27 mouse cellular contexts compared by ENCODE assay signal in the genomic region with DNA sequence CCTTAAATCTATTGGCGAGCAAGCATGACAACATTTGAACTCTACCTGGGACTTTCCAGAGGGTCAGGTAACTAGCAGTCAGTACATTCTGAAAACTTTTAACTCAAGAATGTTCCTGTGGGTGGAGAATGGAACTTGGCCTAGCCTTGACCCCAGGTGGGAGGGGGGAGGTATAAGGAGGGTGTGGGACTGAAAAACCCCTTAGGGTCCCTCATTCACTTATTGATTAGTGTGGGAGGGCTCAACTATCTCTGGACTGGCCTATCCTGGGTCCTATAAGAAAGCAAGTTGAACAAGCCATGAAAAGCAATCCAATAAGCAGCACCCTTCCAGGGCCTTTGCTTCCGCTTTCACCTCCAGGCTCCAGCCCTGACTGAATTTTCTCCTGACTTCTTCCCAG.
"Had no signal": no experiment of that assay in that cellular context is flagged by ENCODE, and none has a peak within 500 bp of the region (broad histone marks: within the 10 kb centered on the region; RNA-seq: fewer than 3 reads in every experiment).

No protein-coding gene starts in this region.

- H3K4me2 ChIP-seq: heart, embryonic 11.5 days; heart, embryonic 13.5 days; heart, embryonic 15.5 days; hindbrain, embryonic 13.5 days; hindbrain, embryonic 15.5 days; kidney, embryonic 15.5 days; limb, embryonic 13.5 days; limb, embryonic 15.5 days; liver, embryonic 12.5 days had no signal

- DNase-seq: gastrocnemius, postnatal 14 days; gastrocnemius, postnatal 36 days; heart, adult 11 months; heart, adult 2 months; heart, postnatal 14 days; heart, postnatal 36 days; kidney, adult 11 months; kidney, adult 2 months; kidney, adult 9 months; kidney, postnatal 14 days; kidney, postnatal 4 days; layer of hippocampus, adult 9-11 months; layer of hippocampus, postnatal 36 days; left cerebral cortex, postnatal 4 days had no signal

- H3K9ac ChIP-seq: heart, embryonic 13.5 days; heart, embryonic 15.5 days; hindbrain, embryonic 13.5 days; hindbrain, embryonic 15.5 days; kidney, embryonic 15.5 days; limb, embryonic 13.5 days; limb, embryonic 15.5 days; liver, embryonic 12.5 days; liver, embryonic 14.5 days had no signal

- H3K36me3 ChIP-seq: heart, embryonic 13.5 days; heart, embryonic 15.5 days; hindbrain, embryonic 13.5 days; hindbrain, embryonic 15.5 days; kidney, embryonic 15.5 days; limb, embryonic 13.5 days; limb, embryonic 15.5 days; liver, embryonic 12.5 days had no signal

- H3K27ac ChIP-seq: heart, adult 2 months; heart, embryonic 13.5 days; heart, embryonic 15.5 days; hindbrain, embryonic 13.5 days; hindbrain, embryonic 15.5 days; hindbrain, postnatal 0 days; kidney, embryonic 15.5 days; kidney, postnatal 0 days; layer of hippocampus, adult 2 months; limb, embryonic 13.5 days; limb, embryonic 15.5 days; liver, embryonic 12.5 days; liver, embryonic 14.5 days had no signal

- H3K9me3 ChIP-seq: heart, embryonic 13.5 days; heart, embryonic 15.5 days; hindbrain, embryonic 13.5 days; hindbrain, embryonic 15.5 days; kidney, embryonic 15.5 days; limb, embryonic 13.5 days; limb, embryonic 15.5 days; liver, embryonic 12.5 days had no signal

- H3K4me1 ChIP-seq: heart, embryonic 15.5 days; hindbrain, embryonic 13.5 days; hindbrain, embryonic 15.5 days; kidney, embryonic 15.5 days; limb, embryonic 15.5 days; liver, embryonic 12.5 days had no signal

- H3K4me3 ChIP-seq: heart, adult 2 months; heart, embryonic 13.5 days; heart, embryonic 15.5 days; hindbrain, embryonic 13.5 days; hindbrain, embryonic 15.5 days; kidney, embryonic 15.5 days; layer of hippocampus, adult 2 months; limb, embryonic 13.5 days; limb, embryonic 15.5 days; liver, embryonic 12.5 days had no signal

- H3K27me3 ChIP-seq: heart, embryonic 15.5 days; hindbrain, embryonic 13.5 days; hindbrain, embryonic 15.5 days; kidney, embryonic 15.5 days; limb, embryonic 15.5 days; liver, embryonic 12.5 days had no signal
